Mouse (Mus musculus) midbrain, embryonic 15.5 days (tissue): ENCODE measurements around the gene Abhd12. TPM values are rescaled to one million over a fixed set of nuclear protein-coding genes. Genes with fewer than 3 reads are reported as not detected.

Experiments used
- ATAC-seq: fragments of 200-750 bp; cut with Nextera tagmentation; replicated peaks from 2 replicates; pipeline ENCODE4 v1.8.0; 2017; ENCODE audit warnings: moderate TSS enrichment
- H3K27ac ChIP-seq: fragments of 300-500 bp; sonication (generic); 2 replicates; pipeline ENCODE4 v1.5.1; 2015; ENCODE audit warnings: mild to moderate bottlenecking, inconsistent platforms
- H3K27me3 ChIP-seq: fragments of 300-500 bp; sonication (generic); replicated peaks from 2 replicates; pipeline ENCODE4 v1.6.1; 2015; ENCODE audit warnings: inconsistent platforms
- H3K36me3 ChIP-seq: fragments of 300-500 bp; sonication (generic); replicated peaks from 2 replicates; pipeline ENCODE4 v1.6.1; 2015; ENCODE audit warnings: inconsistent platforms
- H3K4me1 ChIP-seq: fragments of 300-500 bp; sonication (generic); 2 replicates; pipeline ENCODE4 v1.6.1; 2015; ENCODE audit warnings: inconsistent platforms
- H3K4me2 ChIP-seq: fragments of 300-500 bp; sonication (generic); 2 replicates; pipeline ENCODE4 v1.6.1; 2015; ENCODE audit warnings: inconsistent platforms, mild to moderate bottlenecking, moderate library complexity
- H3K4me3 ChIP-seq: fragments of 300-500 bp; sonication (generic); 2 replicates; pipeline ENCODE4 v1.5.1; 2015; ENCODE audit warnings: mild to moderate bottlenecking, inconsistent platforms
- H3K9ac ChIP-seq: fragments of 300-500 bp; sonication (generic); 2 replicates; pipeline ENCODE4 v1.6.1; 2015; ENCODE audit warnings: mild to moderate bottlenecking, inconsistent platforms
- H3K9me3 ChIP-seq: fragments of 300-500 bp; sonication (generic); 2 replicates; pipeline ENCODE4 v1.6.1; 2016; ENCODE audit warnings: inconsistent platforms
- WGBS: fragments of 180-500 bp; shearing (Covaris S2); methylation state at CpG from one replicate; pipeline ENCODE4 v1.1.7; 2015; ENCODE audit warnings: mixed read lengths; 5-methylcytosine and 5-hydroxymethylcytosine counted together
- polyA plus RNA-seq: library from polyadenylated mRNA; unstranded; fragments of >200 nt; fragmentation: Nextera tagmentation; extraction: Ambion mirVana; gene quantifications from 2 replicates; pipeline ENCODE4 v1.2.1, GENCODE M21; 2015

The Abhd12 gene
- polyA plus RNA-seq, 1 experiment from 2014 or later, result 120 TPM

DNA sequence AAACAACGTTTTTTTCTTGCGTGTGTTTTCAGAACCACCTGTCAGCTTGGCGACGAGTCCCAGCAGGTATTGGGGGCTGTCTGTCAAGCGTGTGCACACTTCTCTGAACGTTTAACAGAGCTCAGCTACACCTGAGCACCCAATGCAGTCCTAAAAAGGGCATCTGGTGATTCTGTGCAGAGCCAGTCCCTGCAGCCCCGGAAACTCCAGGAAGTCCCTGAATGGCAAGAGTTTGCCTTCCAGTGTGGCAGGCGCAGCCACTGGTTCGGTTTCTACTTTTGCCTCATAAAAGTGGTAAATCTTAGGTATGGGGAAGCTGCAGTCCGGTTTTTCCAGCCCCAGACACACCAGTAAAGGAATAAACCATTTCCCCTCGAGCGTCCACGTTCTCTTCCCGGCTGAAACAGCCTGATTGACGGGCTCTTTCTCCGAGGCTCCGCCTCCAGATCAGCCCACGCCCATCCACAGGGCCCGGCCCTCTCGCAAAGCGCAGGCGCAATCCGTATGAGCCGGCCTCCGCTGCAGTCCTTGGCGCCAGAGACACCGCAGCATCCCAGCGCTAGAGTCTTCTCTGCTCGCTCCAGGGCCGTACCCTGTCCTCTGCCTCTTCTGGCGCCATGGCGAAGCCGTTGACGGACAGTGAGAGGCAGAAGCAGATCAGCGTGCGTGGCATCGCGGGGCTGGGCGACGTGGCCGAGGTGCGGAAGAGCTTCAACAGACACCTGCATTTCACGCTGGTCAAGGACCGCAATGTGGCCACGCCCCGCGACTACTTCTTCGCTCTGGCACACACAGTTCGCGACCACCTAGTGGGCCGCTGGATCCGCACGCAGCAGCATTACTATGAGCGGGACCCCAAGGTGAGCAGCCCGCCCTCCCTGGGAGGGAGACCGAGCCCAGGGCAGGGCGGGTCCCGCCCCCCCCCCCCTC is 118.0 kb downstream of the Abhd12 start, which contains the start of gene Pygb:
Pygb (plus strand) TSS at position 485 of the 930 bp plus-strand sequence.
- 2% methylated on average over 58 of the region's 58 CpGs for WGBS
- Histone ChIP-seq H3K27me3 (0 out of 2 replicates have a peak, but pooled peaks cover 2% of the 10 kb centered on the region), H3K36me3 (no peaks in the 10 kb centered on the region), H3K9ac (peak within 1 kb of the TSS; percentile 75), H3K9me3 (no peaks in the 10 kb centered on the region), H3K4me1 (peaks cover 24% of the 10 kb centered on the region), H3K4me2 (peak within 1 kb of the TSS; percentile 91), H3K27ac (peak within 1 kb of the TSS; percentile 82), H3K4me3 (peak within 1 kb of the TSS; percentile 81)
- ATAC-seq, result peak; percentile 98

DNA sequence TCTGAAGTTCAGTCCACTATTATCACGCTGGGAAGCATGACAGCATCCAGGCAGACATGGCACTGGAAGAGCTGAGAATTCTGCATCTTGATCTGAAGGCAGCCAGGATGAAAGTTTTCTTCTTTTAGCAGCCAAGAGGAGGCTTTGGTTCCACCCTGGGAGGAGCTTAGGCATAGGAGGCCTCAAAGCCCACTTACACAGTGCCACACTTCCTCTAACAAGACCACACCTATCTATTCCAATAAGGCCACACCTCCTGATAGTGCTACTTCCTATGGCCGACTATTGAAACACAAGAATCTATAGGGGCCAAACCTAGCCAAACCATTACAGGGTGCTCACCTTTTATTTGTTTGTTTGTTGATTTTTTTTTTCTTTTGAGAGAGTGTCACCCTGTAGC is 121.7 kb downstream of the Abhd12 start:
- peaks cover 9% of the 10 kb centered on the region for H3K4me1 ChIP-seq
- H3K27ac ChIP-seq, result no peak overlapping the region
- no peak overlapping the region for H3K4me3 ChIP-seq
- H3K9me3 ChIP-seq, result no peaks in the 10 kb centered on the region
- H3K4me2 ChIP-seq, result no peak overlapping the region
- no peak for ATAC-seq
- 74% methylated on average over 2 of the region's 2 CpGs for WGBS
- no peaks in the 10 kb centered on the region for H3K36me3 ChIP-seq
- 0 out of 2 replicates have a peak, but pooled peaks cover 2% of the 10 kb centered on the region for H3K27me3 ChIP-seq
- no peak overlapping the region for H3K9ac ChIP-seq

Other genes starting within 250 kb of the Abhd12 start
- 16.7 and 20.9 TPM in 2 replicates for gene Acss1, start 236.2 kb downstream of the Abhd12 start, polyA plus RNA-seq
- 0.04 and 0.06 TPM in 2 replicates for gene Vsx1, start 215.4 kb downstream of the Abhd12 start, polyA plus RNA-seq
- 71.5 and 71.8 TPM in 2 replicates for gene Entpd6, start 155.7 kb downstream of the Abhd12 start, polyA plus RNA-seq
- gene Pygb, start 118.0 kb downstream of the Abhd12 start, polyA plus RNA-seq, result 111 and 116 TPM in 2 replicates
- 15.0 TPM in 2 replicates for gene Gins1, start 659 bp upstream of the Abhd12 start, polyA plus RNA-seq
- gene Ninl, start 134.6 kb upstream of the Abhd12 start, polyA plus RNA-seq, result 4.2 and 4.4 TPM in 2 replicates
- 29.7 and 31.0 TPM in 2 replicates for gene Nanp, start 134.7 kb upstream of the Abhd12 start, polyA plus RNA-seq
- gene Gm14151, start 187.6 kb upstream of the Abhd12 start, polyA plus RNA-seq, result not detected in 2 replicates
- not detected in 2 replicates for gene Gm14147, start 193.5 kb upstream of the Abhd12 start, polyA plus RNA-seq